Mouse (Mus musculus): ENCODE results near the gene Il12a.
"Not testable (repeated sequence)": the region's sequence is repeated elsewhere in the genome, so short reads cannot be mapped to it uniquely, and the experiment has no call there.

Gene Il12a

GRCm38 (mm10) chr3:68741955-68742354 is 51.5 kb downstream of the Il12a start:
- in situ Hi-C loops (cut with MboI, MseI), result no loop called here

- in situ Hi-C loops (cut with MboI, MseI), result no loop called here
These were observed 52.5 kb downstream of the Il12a start for GRCm38 (mm10) chr3:68742718-68743471.

- in situ Hi-C loops (cut with MboI, MseI), result no loop called here
These were observed 53.0 kb downstream of the Il12a start for GRCm38 (mm10) chr3:68743472-68743732.

GRCm38 (mm10) chr3:68744162-68744561 is 53.7 kb downstream of the Il12a start:
- in situ Hi-C loops (cut with MboI, MseI), result no loop called here

GRCm38 (mm10) chr3:68745033-68745432 is 54.6 kb downstream of the Il12a start:
- in situ Hi-C loops (cut with MboI, MseI), result no loop called here

- in situ Hi-C loops (cut with MboI, MseI), result not testable (repeated sequence)
These were observed 55.8 kb downstream of the Il12a start for GRCm38 (mm10) chr3:68746282-68746681.

All from T-helper 1 cell (primary cell).